Mouse (Mus musculus): ENCODE results near the gene Eef2kmt. TPM values are rescaled to one million over a fixed set of nuclear protein-coding genes. Genes with fewer than 3 reads are reported as not detected.
A peak's percentile ranks its signal among the peaks of the same experiment; 100 is the strongest.

Eef2kmt gene
- 10.6 and 15.2 TPM in 2 replicates for polyA plus RNA-seq (2014; fragmentation: Nextera tagmentation; extraction: Ambion mirVana)

GRCm38 (mm10) chr16:5255779-5256496 lies at the start of gene Eef2kmt:
Gene Eef2kmt, minus strand, starts transcription at chr16:5255983.
- Histone ChIP-seq H3K36me3 (ENCODE audit: control insufficient read depth, insufficient read depth, low read length) (no peaks in the 10 kb centered on the region), H3K27ac (ENCODE audit: low read depth, low read length) (peak within 1 kb of the TSS; percentile 64), H3K27me3 (ENCODE audit: control insufficient read depth, insufficient read depth, low read length) (no peaks in the 10 kb centered on the region), H3K4me2 (ENCODE audit: low read depth) (peak within 1 kb of the TSS; percentile 79), H3K9ac (ENCODE audit: low read length) (peak within 1 kb of the TSS; percentile 71), H3K4me3 (ENCODE audit: low read depth, low read length) (peak within 1 kb of the TSS; percentile 53), H3K9me3 (ENCODE audit: control insufficient read depth, low read length) (no peaks in the 10 kb centered on the region), H3K4me1 (ENCODE audit: control insufficient read depth, insufficient read depth, low read length) (peaks cover 12% of the 10 kb centered on the region)
- DNase-seq (ENCODE audit: low spot score) (peak; percentile 99), ATAC-seq (ENCODE audit: insufficient read depth, low FRiP score, low TSS enrichment) (peak; percentile 90)
- 1% methylated on average over 53 of the region's 57 CpGs for WGBS

GRCm38 (mm10) chr16:5295238-5295637 lies 39.5 kb upstream of the Eef2kmt start:
- no peaks in the 10 kb centered on the region for H3K9me3 ChIP-seq (ENCODE audit: control insufficient read depth, low read length)
- 67% methylated on average over 5 of the region's 5 CpGs for WGBS
- H3K27me3 ChIP-seq (ENCODE audit: control insufficient read depth, insufficient read depth, low read length), result no peaks in the 10 kb centered on the region
- no peaks in the 10 kb centered on the region for H3K4me1 ChIP-seq (ENCODE audit: control insufficient read depth, insufficient read depth, low read length)
- no peak overlapping the region for H3K9ac ChIP-seq (ENCODE audit: low read length)
- no peaks in the 10 kb centered on the region for H3K36me3 ChIP-seq (ENCODE audit: control insufficient read depth, insufficient read depth, low read length)
- DNase-seq (ENCODE audit: low spot score) (no peak), ATAC-seq (ENCODE audit: insufficient read depth, low FRiP score, low TSS enrichment) (no peak)
- no peak overlapping the region for H3K4me2 ChIP-seq (ENCODE audit: low read depth)
- H3K27ac ChIP-seq (ENCODE audit: low read depth, low read length), result no peak overlapping the region
- no peak overlapping the region for H3K4me3 ChIP-seq (ENCODE audit: low read depth, low read length)

GRCm38 (mm10) chr16:5285376-5285775 lies 29.6 kb upstream of the Eef2kmt start:
- 70% methylated on average over 3 of the region's 3 CpGs for WGBS

GRCm38 (mm10) chr16:5282686-5283085 lies 26.9 kb upstream of the Eef2kmt start:
- no peaks in the 10 kb centered on the region for H3K4me1 ChIP-seq (ENCODE audit: control insufficient read depth, insufficient read depth, low read length)
- H3K4me2 ChIP-seq (ENCODE audit: low read depth), result no peak overlapping the region
- H3K36me3 ChIP-seq (ENCODE audit: control insufficient read depth, insufficient read depth, low read length), result no peaks in the 10 kb centered on the region
- no peak overlapping the region for H3K4me3 ChIP-seq (ENCODE audit: low read depth, low read length)
- WGBS, result 90% methylated on average over 9 of the region's 9 CpGs
- H3K9me3 ChIP-seq (ENCODE audit: control insufficient read depth, low read length), result no peaks in the 10 kb centered on the region
- no peak for DNase-seq (ENCODE audit: low spot score)
- H3K27me3 ChIP-seq (ENCODE audit: control insufficient read depth, insufficient read depth, low read length), result no peaks in the 10 kb centered on the region
- no peak overlapping the region for H3K9ac ChIP-seq (ENCODE audit: low read length)
- ATAC-seq (ENCODE audit: insufficient read depth, low FRiP score, low TSS enrichment), result no peak
- no peak overlapping the region for H3K27ac ChIP-seq (ENCODE audit: low read depth, low read length)

More at GRCm38 (mm10) chr16:5285376-5285775, 29.6 kb upstream of the Eef2kmt start:
- Histone ChIP-seq H3K4me1 (ENCODE audit: control insufficient read depth, insufficient read depth, low read length) (no peaks in the 10 kb centered on the region), H3K27me3 (ENCODE audit: control insufficient read depth, insufficient read depth, low read length) (no peaks in the 10 kb centered on the region), H3K9ac (ENCODE audit: low read length) (no peak overlapping the region), H3K9me3 (ENCODE audit: control insufficient read depth, low read length) (no peaks in the 10 kb centered on the region), H3K4me2 (ENCODE audit: low read depth) (no peak overlapping the region), H3K4me3 (ENCODE audit: low read depth, low read length) (no peak overlapping the region), H3K27ac (ENCODE audit: low read depth, low read length) (no peak overlapping the region), H3K36me3 (ENCODE audit: control insufficient read depth, insufficient read depth, low read length) (no peaks in the 10 kb centered on the region)
- ATAC-seq (ENCODE audit: insufficient read depth, low FRiP score, low TSS enrichment), result no peak
- DNase-seq (ENCODE audit: low spot score), result no peak

GRCm38 (mm10) chr16:5279571-5280222 lies 23.9 kb upstream of the Eef2kmt start:
- 82% methylated on average over 5 of the region's 5 CpGs for WGBS
- no peaks in the 10 kb centered on the region for H3K9me3 ChIP-seq (ENCODE audit: control insufficient read depth, low read length)
- H3K27ac ChIP-seq (ENCODE audit: low read depth, low read length), result no peak overlapping the region
- ATAC-seq (ENCODE audit: insufficient read depth, low FRiP score, low TSS enrichment) (no peak), DNase-seq (ENCODE audit: low spot score) (no peak)
- H3K4me1 ChIP-seq (ENCODE audit: control insufficient read depth, insufficient read depth, low read length), result no peaks in the 10 kb centered on the region
- H3K9ac ChIP-seq (ENCODE audit: low read length), result no peak overlapping the region
- no peaks in the 10 kb centered on the region for H3K36me3 ChIP-seq (ENCODE audit: control insufficient read depth, insufficient read depth, low read length)
- no peaks in the 10 kb centered on the region for H3K27me3 ChIP-seq (ENCODE audit: control insufficient read depth, insufficient read depth, low read length)
- H3K4me2 ChIP-seq (ENCODE audit: low read depth), result no peak overlapping the region
- no peak overlapping the region for H3K4me3 ChIP-seq (ENCODE audit: low read depth, low read length)

- DNase-seq (ENCODE audit: low spot score) (no peak), ATAC-seq (ENCODE audit: insufficient read depth, low FRiP score, low TSS enrichment) (no peak)
- Histone ChIP-seq H3K4me3 (ENCODE audit: low read depth, low read length) (no peak overlapping the region), H3K4me2 (ENCODE audit: low read depth) (no peak overlapping the region), H3K9me3 (ENCODE audit: control insufficient read depth, low read length) (no peaks in the 10 kb centered on the region), H3K4me1 (ENCODE audit: control insufficient read depth, insufficient read depth, low read length) (no peaks in the 10 kb centered on the region), H3K27ac (ENCODE audit: low read depth, low read length) (no peak overlapping the region), H3K27me3 (ENCODE audit: control insufficient read depth, insufficient read depth, low read length) (no peaks in the 10 kb centered on the region), H3K9ac (ENCODE audit: low read length) (no peak overlapping the region), H3K36me3 (ENCODE audit: control insufficient read depth, insufficient read depth, low read length) (no peaks in the 10 kb centered on the region)
- WGBS, result 79% methylated on average over 3 of the region's 3 CpGs
Observed at GRCm38 (mm10) chr16:5272371-5272770, 16.6 kb upstream of the Eef2kmt start.

- H3K4me3 ChIP-seq (ENCODE audit: low read depth, low read length), result no peak overlapping the region
- no peaks in the 10 kb centered on the region for H3K4me1 ChIP-seq (ENCODE audit: control insufficient read depth, insufficient read depth, low read length)
- ATAC-seq (ENCODE audit: insufficient read depth, low FRiP score, low TSS enrichment) (no peak), DNase-seq (ENCODE audit: low spot score) (no peak)
- H3K36me3 ChIP-seq (ENCODE audit: control insufficient read depth, insufficient read depth, low read length), result no peaks in the 10 kb centered on the region
- H3K4me2 ChIP-seq (ENCODE audit: low read depth), result no peak overlapping the region
- H3K9ac ChIP-seq (ENCODE audit: low read length), result no peak overlapping the region
- no peaks in the 10 kb centered on the region for H3K27me3 ChIP-seq (ENCODE audit: control insufficient read depth, insufficient read depth, low read length)
- no peaks in the 10 kb centered on the region for H3K9me3 ChIP-seq (ENCODE audit: control insufficient read depth, low read length)
- WGBS, result 78% methylated on average over 4 of the region's 4 CpGs
- no peak overlapping the region for H3K27ac ChIP-seq (ENCODE audit: low read depth, low read length)
Observed at GRCm38 (mm10) chr16:5271411-5272035, 15.7 kb upstream of the Eef2kmt start.

GRCm38 (mm10) chr16:5263926-5264325 lies 8.1 kb upstream of the Eef2kmt start:
- DNase-seq (ENCODE audit: low spot score) (no peak), ATAC-seq (ENCODE audit: insufficient read depth, low FRiP score, low TSS enrichment) (no peak)
- WGBS, result 87% methylated on average over 7 of the region's 7 CpGs
- Histone ChIP-seq H3K36me3 (ENCODE audit: control insufficient read depth, insufficient read depth, low read length) (no peaks in the 10 kb centered on the region), H3K9me3 (ENCODE audit: control insufficient read depth, low read length) (no peaks in the 10 kb centered on the region), H3K4me3 (ENCODE audit: low read depth, low read length) (no peak overlapping the region), H3K27ac (ENCODE audit: low read depth, low read length) (no peak overlapping the region), H3K27me3 (ENCODE audit: control insufficient read depth, insufficient read depth, low read length) (no peaks in the 10 kb centered on the region), H3K4me1 (ENCODE audit: control insufficient read depth, insufficient read depth, low read length) (no peaks in the 10 kb centered on the region), H3K4me2 (ENCODE audit: low read depth) (no peak overlapping the region), H3K9ac (ENCODE audit: low read length) (no peak overlapping the region)
